Mouse (Mus musculus) embryonic stem cell, embryonic (primary cell): ENCODE measurements around the gene Pink1.

ENCODE experiments used
- CTCF ChIA-PET, 4 experiments: fragments of 300-600 bp in 2 of 4; fragments of 350-600 bp in 2 of 4; sonication (Branson Sonifier 250); formaldehyde crosslinking; loops; one replicate each; lab custom pipeline; 2022; ENCODE audit warnings: inconsistent platforms in 2 of 4; lab: Charles Lee
- POLR2A ChIA-PET, 4 experiments: fragments of 300-600 bp in 2 of 4; fragments of 350-600 bp in 2 of 4; sonication (Branson Sonifier 250); formaldehyde crosslinking; loops; one replicate each; lab custom pipeline; 2022; ENCODE audit warnings: antibody characterized with exemption in 4 of 4, inconsistent platforms in 1 of 4; lab: Charles Lee

The Pink1 gene

GRCm38 (mm10) chr4:138326077-138326695 lies at the start of gene Pink1:
Pink1 (minus strand) TSS chr4:138326307.
- ChIA-PET CTCF (interaction anchor here (0.6 to 3.5 kb wide), 45 partner anchors 9 to 688 kb away, joined by 3 to 21 read pairs (median 4); partner anchors contain the start of gene Fam43b (in 2 of the 4)), POLR2A (interaction anchor here (0.5 to 1.4 kb wide), 14 partner anchors 9 to 1973 kb away, joined by 3 to 8 read pairs (median 3); partner anchors contain the start of gene Fam43b (in 1 of the 4))

DNA sequence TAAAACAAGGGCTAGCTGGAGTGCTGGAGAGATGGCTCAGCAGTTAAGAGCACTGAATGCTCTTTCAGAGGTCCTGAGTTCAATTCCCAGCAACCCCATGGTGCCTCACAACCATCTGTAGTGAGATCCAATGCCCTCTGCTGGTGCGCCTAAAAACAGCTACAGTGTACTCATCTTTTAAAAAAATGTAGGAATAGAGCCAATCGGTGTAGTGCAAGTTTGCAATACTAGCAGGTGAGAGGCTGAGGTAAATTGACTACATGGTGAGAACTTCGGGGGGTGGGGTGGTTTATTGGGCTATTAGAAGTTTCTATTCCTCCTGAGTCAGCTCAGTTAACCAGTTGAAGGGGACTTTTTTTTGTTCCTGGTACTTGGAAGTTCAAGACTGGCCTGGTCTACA lies 49.0 kb upstream of the Pink1 start:
- ChIA-PET POLR2A (interaction anchor here in 2 of 4 experiments (0.6 to 1.0 kb wide), 4 partner anchors 9 to 50 kb away, joined by 3 to 6 read pairs (median 4); no protein-coding TSS in a partner anchor), CTCF (interaction anchor here in 3 of 4 experiments (0.6 to 1.7 kb wide), 10 partner anchors 13 to 384 kb away, joined by 3 to 7 read pairs (median 3); partner anchors contain the start of gene Pink1 (in 1 of the 3))

DNA sequence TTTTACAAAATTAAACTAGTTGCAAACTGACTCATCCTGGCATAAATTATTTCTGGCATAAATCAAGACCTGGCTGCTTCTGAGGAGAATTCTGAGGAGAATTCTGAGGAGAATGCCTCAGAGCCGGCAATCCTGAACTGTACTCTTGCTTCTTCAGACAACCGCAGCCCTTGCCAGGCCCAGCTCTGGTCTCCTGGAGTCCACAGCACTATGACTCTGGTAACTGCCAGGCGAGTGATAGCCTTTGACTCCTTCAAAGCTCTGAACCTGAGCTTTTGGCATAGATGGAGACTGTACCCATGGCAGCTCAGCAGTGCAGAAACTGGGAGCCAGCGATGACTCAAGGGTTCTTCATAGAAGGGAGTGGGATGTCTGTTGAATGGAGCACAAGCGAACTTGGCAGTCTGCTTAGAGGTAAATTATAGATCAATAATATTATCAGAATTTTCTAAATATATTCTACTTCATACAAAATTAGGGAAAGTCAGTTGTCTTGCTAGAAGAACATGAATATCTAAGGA lies 44.9 kb upstream of the Pink1 start:
- CTCF ChIA-PET = interaction anchor here in 1 of 4 experiments (1.0 kb wide), 1 partner anchor 9 kb away, joined by 3 read pairs; no protein-coding TSS in a partner anchor
- POLR2A ChIA-PET = interaction anchor here in 1 of 4 experiments (1.3 kb wide), 1 partner anchor 9 kb away, joined by 4 read pairs; no protein-coding TSS in a partner anchor

DNA sequence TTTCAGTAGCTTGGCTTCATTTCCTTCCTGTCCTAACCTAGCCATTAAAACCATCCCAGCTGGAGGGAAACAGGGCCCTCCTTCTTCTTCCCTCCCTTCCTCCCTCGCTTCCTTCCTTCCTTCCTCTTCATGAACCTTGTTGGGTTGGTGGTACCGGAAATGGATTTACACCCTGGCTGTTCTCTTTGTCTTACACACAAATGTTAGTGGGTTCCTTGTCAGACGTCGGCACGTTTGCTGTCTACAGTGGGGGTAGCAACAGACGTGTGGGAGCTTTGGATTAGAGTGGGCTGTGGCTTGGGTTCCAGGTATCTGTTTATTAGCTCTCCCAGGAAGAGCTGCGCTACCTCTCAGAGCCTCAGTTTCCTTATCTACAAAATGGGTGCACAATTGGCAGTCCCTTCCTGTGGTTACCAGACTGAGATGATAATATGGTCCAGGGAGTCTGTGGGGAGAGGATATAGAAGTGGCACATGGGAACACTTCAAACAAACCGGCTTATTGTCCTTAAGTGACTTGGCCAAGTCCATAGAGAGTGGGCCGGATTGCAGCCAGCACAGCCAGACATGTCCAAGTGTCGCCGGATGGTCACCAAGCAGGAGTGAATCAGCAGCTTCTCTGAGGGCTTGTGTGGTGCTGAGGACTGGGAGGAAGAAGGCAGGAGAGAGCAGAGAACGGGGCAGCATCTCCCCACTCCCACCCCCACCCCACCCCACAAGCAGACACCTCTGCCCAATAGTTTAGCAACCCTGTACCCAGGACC lies 42.6 kb upstream of the Pink1 start:
- CTCF ChIA-PET = interaction anchor here in 2 of 4 experiments (0.8 to 1.6 kb wide), 6 partner anchors 8 to 52 kb away, joined by 3 to 6 read pairs (median 4); partner anchors contain the start of gene Pink1 (in 1 of the 2)
- POLR2A ChIA-PET = no interaction called here

- POLR2A ChIA-PET = no interaction called here
These were observed 41.8 kb upstream of the Pink1 start, which contains the start of gene Cda for GRCm38 (mm10) chr4:138367641-138368497. Cda (minus strand) TSS chr4:138367992.

DNA sequence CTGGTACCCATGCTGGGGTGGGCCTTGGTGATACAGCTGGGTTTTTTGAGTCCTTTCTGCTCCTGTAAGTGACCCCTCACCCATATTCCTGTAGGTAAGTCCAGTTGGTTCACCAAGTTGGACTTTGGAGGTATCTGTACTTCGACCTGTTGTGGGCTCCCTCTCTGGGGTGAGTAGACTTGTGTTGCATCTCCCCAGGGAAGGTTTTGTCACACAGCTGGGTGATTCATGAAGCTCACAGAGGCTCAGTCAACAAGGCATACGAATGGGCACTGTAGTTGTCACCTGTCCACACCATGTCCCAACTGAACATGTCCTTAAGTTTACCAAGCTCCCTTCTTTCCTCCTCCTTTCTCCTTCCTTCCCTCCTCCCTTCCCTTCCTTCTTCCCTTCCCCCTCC lies 40.5 kb upstream of the Pink1 start:
- POLR2A ChIA-PET = no interaction called here
- CTCF ChIA-PET = interaction anchor here in 3 of 4 experiments (0.5 to 1.4 kb wide), 5 partner anchors 9 to 446 kb away, joined by 3 to 7 read pairs (median 3); no protein-coding TSS in a partner anchor

More at GRCm38 (mm10) chr4:138367641-138368497, 41.8 kb upstream of the Pink1 start, which contains the start of gene Cda:
- CTCF ChIA-PET = interaction anchor here in 2 of 4 experiments (0.8 to 1.6 kb wide), 6 partner anchors 9 to 52 kb away, joined by 3 to 6 read pairs (median 4); partner anchors contain the start of gene Pink1 (in 1 of the 2)

DNA sequence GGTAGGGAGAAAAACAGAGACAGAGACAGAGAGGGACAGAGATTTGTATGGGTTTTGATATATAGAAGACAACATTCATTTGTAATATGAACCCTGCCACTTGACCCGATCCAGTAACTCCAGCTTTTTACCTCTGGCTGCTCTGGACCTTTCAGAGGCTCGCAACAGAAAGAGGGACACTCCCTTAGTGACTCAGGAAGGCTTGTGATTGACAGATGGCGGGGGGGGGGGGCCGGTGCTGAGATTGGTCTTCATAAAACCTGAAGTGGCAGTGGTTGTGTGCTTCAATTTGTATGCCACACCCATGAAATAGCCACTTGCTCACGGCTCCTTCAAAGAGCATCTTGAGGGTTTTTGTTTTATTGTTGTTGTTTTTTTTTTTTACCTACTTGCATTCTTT lies 37.4 kb upstream of the Pink1 start:
- ChIA-PET CTCF (interaction anchor here in 1 of 4 experiments (1.2 to 1.3 kb wide), 2 partner anchors 18 to 24 kb away, joined by 3 read pairs; no protein-coding TSS in a partner anchor), POLR2A (interaction anchor here in 2 of 4 experiments (0.6 to 2.5 kb wide), 7 partner anchors 9 to 83 kb away, joined by 3 to 10 read pairs (median 4); partner anchors contain the start of gene Fam43b (in 1 of the 2))

DNA sequence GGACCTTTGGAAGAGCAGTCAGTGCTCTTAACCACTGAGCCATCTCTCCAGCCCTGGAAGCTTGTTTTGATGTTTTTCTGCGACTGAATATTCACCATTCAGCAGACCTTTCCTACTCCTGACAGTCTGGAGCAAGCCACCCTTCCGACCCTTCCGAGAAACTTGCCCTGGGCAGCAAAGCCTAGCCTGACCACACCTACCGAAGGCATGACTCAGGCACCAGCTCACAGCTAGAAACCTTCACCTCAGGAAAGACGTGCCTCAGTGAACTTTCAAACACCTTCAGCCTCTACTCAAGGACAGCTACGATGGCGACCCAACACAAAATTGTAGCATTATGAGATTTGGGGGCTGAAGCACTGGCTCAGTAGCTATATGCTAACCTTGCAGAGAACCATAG lies 36.8 kb upstream of the Pink1 start:
- ChIA-PET CTCF (interaction anchor here (0.7 to 2.6 kb wide), 7 partner anchors 12 to 127 kb away, joined by 3 to 7 read pairs (median 4); no protein-coding TSS in a partner anchor), POLR2A (interaction anchor here in 2 of 4 experiments (0.6 to 2.5 kb wide), 8 partner anchors 10 to 82 kb away, joined by 3 to 10 read pairs (median 4); partner anchors contain the start of gene Fam43b (in 1 of the 2))

GRCm38 (mm10) chr4:138361370-138361821 lies 35.3 kb upstream of the Pink1 start:
- POLR2A ChIA-PET = interaction anchor here in 3 of 4 experiments (0.5 to 2.5 kb wide), 13 partner anchors 8 to 767 kb away, joined by 3 to 10 read pairs (median 4); partner anchors contain the start of genes Pink1 (in 1 of the 3) and Usp48 (in 1 of the 3)
- CTCF ChIA-PET = interaction anchor here (0.6 to 2.6 kb wide), 10 partner anchors 12 to 1669 kb away, joined by 3 to 7 read pairs (median 4); partner anchors contain the start of gene Pink1 (in 1 of the 4)

DNA sequence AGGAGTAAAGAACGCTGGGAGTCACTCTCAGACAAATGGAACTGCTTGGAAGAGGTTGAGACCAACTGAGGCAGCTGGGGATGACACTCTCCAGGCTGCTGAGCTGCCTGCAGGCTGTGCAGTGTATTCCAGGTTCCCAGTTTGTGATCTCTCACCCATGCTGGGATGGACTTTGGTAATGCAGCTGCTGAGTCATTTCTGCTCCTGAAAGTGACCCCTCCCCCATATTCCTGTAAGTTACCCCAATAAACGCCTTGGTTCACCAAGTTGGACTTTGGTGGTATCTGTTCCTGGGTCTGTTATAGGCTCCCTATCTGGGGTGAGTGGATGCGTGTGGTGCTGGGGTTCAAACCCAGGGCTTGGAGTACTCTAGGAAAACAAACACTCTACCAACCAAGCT lies 32.1 kb upstream of the Pink1 start:
- POLR2A ChIA-PET = interaction anchor here in 3 of 4 experiments (0.6 kb wide), 4 partner anchors 220 to 1619 kb away, joined by 3 to 5 read pairs (median 4); no protein-coding TSS in a partner anchor

GRCm38 (mm10) chr4:138356551-138356950 lies 30.4 kb upstream of the Pink1 start:
- POLR2A ChIA-PET = interaction anchor here in 1 of 4 experiments (1.2 kb wide), 1 partner anchor 27 kb away, joined by 3 read pairs; no protein-coding TSS in a partner anchor
- CTCF ChIA-PET = interaction anchor here in 1 of 4 experiments (0.6 to 0.8 kb wide), 2 partner anchors 392 to 521 kb away, joined by 5 to 7 read pairs; no protein-coding TSS in a partner anchor

More for the DNA sequence above, 32.1 kb upstream of the Pink1 start:
- CTCF ChIA-PET = interaction anchor here in 3 of 4 experiments (0.6 to 2.8 kb wide), 4 partner anchors 9 to 881 kb away, joined by 3 to 13 read pairs (median 7); no protein-coding TSS in a partner anchor

- ChIA-PET POLR2A (interaction anchor here in 1 of 4 experiments (1.2 kb wide), 1 partner anchor 26 kb away, joined by 3 read pairs; no protein-coding TSS in a partner anchor), CTCF (interaction anchor here in 1 of 4 experiments (0.6 to 1.2 kb wide), 3 partner anchors 16 to 520 kb away, joined by 5 to 7 read pairs (median 5); no protein-coding TSS in a partner anchor)
These were observed 30.0 kb upstream of the Pink1 start for GRCm38 (mm10) chr4:138356141-138356540.

DNA sequence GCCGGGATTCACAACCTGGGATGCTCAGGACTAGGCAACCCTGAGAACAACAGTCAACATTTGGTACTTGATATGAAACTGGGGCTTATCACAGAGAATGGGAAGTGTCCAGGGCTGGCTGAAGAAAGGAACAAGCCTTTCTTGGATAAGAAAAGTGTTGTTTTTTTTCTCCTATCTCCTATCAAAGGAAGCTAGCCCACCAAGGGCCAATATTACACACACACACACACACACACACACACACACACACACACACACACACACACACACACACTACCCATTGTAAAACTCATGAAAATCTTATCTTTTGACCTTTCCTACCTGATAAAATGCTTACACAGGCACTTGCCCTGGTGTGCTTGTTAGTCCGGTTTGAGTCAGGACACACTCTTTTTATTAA lies 29.4 kb upstream of the Pink1 start:
- ChIA-PET POLR2A (interaction anchor here in 1 of 4 experiments (1.2 kb wide), 1 partner anchor 26 kb away, joined by 3 read pairs; no protein-coding TSS in a partner anchor), CTCF (interaction anchor here in 2 of 4 experiments (1.2 to 1.5 kb wide), 2 partner anchors 15 kb away, joined by 4 to 5 read pairs; no protein-coding TSS in a partner anchor)

DNA sequence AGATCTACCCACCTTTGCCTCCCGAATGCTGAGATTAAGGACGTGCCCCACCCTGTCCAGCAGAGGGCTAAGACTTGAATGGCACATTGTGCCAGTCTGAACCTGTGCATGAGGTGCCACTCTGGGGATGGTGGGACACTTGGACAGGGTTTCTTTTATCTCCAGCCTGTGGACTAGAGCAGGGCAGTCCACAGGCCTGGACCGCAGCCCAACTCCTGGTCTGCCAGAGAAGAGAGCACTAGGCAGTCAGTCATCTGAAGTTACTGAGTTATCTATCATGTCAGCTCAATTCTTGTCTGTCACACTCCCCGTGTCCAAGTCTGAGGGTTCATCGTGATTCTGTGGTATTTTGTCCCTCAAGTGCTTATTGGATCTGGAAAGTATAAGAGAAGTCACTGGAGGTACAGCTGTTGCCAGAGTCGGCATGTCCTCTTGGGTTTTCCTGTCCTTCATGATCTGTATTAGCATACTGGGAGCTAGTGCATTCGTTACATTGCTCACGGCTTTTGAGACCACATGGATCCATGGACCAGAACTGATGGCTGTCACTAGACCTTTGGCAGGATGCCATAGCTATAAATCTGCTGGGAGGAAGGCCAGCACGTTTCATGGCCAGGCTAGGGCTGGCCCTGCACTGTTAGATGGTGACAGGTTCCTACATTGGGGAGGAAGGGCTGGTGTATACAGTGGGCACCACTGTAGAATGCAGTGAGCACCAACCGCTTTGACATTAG lies 27.5 kb upstream of the Pink1 start:
- CTCF ChIA-PET = interaction anchor here in 1 of 4 experiments (0.8 to 1.1 kb wide), 2 partner anchors 13 to 35 kb away, joined by 3 read pairs; no protein-coding TSS in a partner anchor

GRCm38 (mm10) chr4:138352692-138353091 lies 26.6 kb upstream of the Pink1 start:
- CTCF ChIA-PET = interaction anchor here in 1 of 4 experiments (0.6 to 0.8 kb wide), 3 partner anchors 12 to 43 kb away, joined by 3 read pairs; partner anchors contain the start of gene Fam43b
- POLR2A ChIA-PET = interaction anchor here in 2 of 4 experiments (1.4 to 2.0 kb wide), 3 partner anchors 10 to 12 kb away, joined by 3 to 10 read pairs (median 9); no protein-coding TSS in a partner anchor

More for the DNA sequence above, 27.5 kb upstream of the Pink1 start:
- POLR2A ChIA-PET = interaction anchor here in 3 of 4 experiments (0.6 to 2.0 kb wide), 5 partner anchors 9 to 130 kb away, joined by 3 to 10 read pairs (median 5); no protein-coding TSS in a partner anchor
